Mouse (Mus musculus): ENCODE results near the gene Uggt2. TPM values are rescaled to one million over a fixed set of nuclear protein-coding genes. Genes with fewer than 3 reads are reported as not detected.

Uggt2 gene
- 9.3 TPM for polyA plus RNA-seq (2014; fragmentation: Illumina TruSeq; extraction: RNeasy Lipid Tissue Mini Kit (QIAGEN cat#74804); ENCODE audit: low read depth, low replicate concordance)

DNA sequence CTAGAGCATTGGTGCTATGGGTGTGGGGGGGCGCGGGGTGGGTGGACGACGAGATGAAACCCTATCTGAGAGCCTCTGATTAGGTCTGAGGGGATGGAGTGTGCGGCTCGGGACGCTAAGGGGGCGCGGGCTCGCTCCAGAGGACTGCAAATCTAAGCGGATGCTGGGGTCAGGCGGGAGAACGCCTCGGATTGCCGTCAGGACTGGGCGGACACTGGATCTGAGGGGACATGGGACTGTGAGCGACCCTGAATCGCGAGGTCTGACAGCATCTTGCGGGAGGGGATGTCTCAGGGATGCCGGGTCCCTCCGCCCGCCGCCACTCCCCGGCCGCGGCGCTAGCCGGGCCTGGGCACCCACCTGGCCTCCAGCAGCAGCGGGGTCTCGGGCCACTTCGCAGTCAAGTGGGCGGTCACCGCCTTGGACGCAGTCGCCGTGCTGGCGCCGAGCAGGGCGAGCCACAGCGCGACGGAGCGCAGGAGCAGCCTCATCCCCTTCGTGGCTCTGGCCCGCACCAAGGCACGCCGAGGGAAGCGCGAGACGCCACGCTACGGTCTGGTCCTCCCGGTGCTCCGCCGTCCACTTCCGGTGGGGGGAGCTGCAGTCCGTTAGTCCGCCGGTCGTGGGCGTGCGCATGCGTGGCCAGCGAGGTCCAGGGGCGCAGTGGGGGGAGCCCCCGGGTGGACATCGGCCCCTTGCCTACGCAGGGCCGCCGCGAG, at the start of gene Uggt2:
TSS of gene Uggt2 (minus strand) at position 580 of the 719 bp plus-strand sequence.

DNA sequence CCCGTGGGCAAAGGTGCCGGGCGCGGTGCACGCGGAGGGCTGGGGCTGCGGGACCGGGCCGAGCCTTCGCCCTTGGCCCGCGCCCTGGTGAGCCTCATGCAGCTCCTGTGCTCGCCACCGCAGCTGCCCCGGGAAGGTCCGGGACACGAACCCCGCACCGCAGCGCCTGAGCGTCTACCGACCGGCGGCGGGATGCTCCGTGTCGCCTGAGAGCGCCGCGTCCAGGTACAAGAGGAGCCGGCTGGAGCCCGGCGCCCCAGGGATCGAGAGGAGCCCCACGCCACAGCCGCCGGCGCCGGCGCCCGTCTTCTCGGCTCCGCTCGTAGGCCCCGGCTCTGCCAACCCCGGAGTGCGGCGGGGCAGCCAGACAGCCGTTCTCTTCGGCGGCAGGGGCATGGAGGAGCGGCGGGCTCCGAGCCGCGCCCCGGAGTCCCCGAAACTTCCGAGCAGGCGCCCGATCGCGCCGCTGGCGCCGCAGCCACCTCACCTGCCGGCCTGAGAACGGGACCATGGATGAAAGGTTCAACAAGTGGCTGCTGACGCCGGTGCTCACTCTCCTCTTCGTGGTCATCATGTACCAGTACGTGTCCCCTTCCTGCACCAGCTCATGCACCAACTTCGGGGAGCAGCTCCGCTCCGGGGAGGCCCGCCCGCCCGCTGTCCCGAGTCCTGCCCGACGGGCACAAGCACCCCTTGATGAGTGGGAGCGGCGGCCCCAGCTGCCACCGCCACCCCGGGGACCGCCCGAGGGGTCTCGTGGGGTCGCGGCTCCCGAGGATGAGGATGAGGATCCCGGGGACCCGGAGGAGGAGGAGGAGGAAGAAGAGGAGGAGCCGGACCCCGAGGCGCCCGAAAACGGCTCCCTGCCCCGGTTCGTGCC, 38.9 kb upstream of the Uggt2 start, which contains the start of gene Hs6st3:
TSS of gene Hs6st3 (plus strand) at position 436 of the 880 bp plus-strand sequence.

DNA sequence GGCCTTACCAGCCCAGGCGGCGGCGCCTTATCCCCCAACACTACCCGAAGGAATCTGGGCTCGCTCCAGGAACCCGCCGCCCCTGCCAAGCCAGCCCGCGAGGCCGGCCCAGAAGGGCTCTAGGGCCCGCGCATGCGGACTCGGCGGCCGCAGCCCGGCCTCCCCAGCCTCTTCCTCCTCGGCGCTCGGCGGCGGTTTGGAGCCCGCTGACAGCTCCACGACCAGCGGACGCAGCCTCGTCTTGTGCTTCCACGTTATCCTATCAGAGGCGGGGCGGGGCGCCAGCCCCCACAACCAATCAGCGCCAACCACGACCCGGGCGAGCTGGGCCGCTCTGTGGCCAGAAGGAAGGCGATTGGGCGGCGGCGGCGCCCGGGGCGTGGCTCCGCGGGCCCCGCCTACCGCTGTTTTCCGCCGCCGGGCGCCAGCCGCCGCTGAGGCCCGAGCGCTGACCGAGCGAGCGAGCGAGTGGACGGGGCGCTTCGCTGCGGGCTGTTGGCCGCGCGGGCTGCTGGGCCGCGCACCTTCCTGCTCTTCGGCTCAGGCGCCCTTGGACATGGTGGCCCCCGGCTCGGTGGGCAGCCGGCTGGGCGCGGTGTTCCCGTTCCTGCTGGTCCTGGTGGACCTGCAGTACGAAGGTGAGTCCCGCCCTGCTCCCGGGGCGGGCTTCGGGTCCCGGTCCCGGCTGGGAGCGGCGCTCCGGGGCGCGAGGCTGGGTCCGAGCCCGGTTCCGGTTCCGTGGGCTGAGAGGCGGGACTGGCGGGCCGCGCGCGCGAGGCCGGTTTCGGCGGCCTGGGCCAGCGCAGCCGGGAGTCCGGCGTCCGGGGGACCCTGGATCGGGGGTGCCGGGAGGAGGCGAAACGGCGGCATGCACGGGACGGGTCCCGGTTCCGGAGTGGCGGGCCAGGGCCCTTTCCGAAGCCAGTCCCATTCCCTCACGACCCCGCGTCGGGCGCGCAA, 161.4 kb downstream of the Uggt2 start, which contains the start of gene Dnajc3:
TSS of gene Dnajc3 (plus strand) at position 444 of the 960 bp plus-strand sequence.

Other genes starting within 250 kb of the Uggt2 start
- gene Dzip1, start 174.0 kb downstream of the Uggt2 start, polyA plus RNA-seq (2014; fragmentation: Illumina TruSeq; extraction: RNeasy Lipid Tissue Mini Kit (QIAGEN cat#74804); ENCODE audit: low read depth, low replicate concordance) = 2.1 TPM
- gene Dnajc3, start 161.5 kb downstream of the Uggt2 start, polyA plus RNA-seq (2014; fragmentation: Illumina TruSeq; extraction: RNeasy Lipid Tissue Mini Kit (QIAGEN cat#74804); ENCODE audit: low read depth, low replicate concordance) = 30.0 TPM
- gene Hs6st3, start 38.9 kb upstream of the Uggt2 start, polyA plus RNA-seq (2014; fragmentation: Illumina TruSeq; extraction: RNeasy Lipid Tissue Mini Kit (QIAGEN cat#74804); ENCODE audit: low read depth, low replicate concordance) = not detected

Data from heart, adult 10 weeks (tissue).